In the genomic region with DNA sequence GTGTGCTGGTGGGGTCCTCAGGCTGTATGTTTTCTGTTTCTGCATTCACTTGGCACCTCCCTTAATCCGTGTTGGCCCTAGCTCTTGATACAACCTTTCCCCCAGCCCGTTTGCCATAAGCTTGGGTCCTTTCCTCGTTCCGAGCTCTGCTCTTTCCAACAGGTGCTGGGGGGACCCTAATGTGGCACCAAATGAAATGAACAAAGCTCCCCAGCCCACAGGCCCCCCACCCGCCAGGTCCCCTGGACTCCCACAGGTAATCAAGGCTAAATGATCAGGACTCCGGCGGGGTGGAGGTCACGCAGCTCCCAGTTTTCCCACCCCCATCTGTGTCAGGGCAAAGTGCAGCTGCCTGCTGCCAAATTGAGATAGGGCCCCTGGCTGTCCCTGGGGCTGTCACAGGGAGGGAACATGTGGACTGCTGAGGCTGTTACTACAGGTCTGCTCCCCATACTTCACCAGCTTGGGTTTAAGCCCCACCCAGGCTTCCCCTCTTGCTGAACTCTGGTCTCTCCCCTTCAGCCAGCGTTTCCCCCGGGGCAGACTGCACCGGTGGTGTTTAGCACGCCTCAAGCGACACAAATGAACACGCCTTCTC, we compare ENCODE assay signal across 8 mouse cellular contexts. TPM values are rescaled to one million over a fixed set of nuclear protein-coding genes. Genes with fewer than 3 reads are reported as not detected.
DNase-seq lines count a peak whose midpoint lies in the region; ATAC-seq and TF ChIP-seq lines count a peak whose summit lies in the region.

No protein-coding gene starts in this region.

- no peak for TF ChIP-seq RAD21 in MEL (IDR thresholded peaks at IDR 0.05; ENCODE audit: low read depth, low read length)

- no peak for ATAC-seq in embryonic facial prominence, embryonic 11.5 days (replicated peaks; ENCODE audit: insufficient number of reproducible peaks, low FRiP score, low TSS enrichment, low read depth)
- no peak for ATAC-seq in limb, embryonic 14.5 days (ENCODE audit: low FRiP score, low read depth)
- ATAC-seq in neural tube, embryonic 14.5 days (ENCODE audit: low read depth): no peak; the same call in 1 of the 2 replicates

- H3K9me3 ChIP-seq in MEL (replicated peaks; ENCODE audit: insufficient read depth, low read length): no peaks in the 10 kb centered on the region
- no peaks in the 10 kb centered on the region for H3K9me3 ChIP-seq in embryonic facial prominence, embryonic 11.5 days (replicated peaks; ENCODE audit: control insufficient read depth, low read length)
- no peaks in the 10 kb centered on the region for H3K9me3 ChIP-seq in hindbrain, embryonic 10.5 days
- no peaks in the 10 kb centered on the region for H3K9me3 ChIP-seq in limb, embryonic 14.5 days (ENCODE audit: control insufficient read depth, low read length)
- no peaks in the 10 kb centered on the region for H3K9me3 ChIP-seq in neural tube, embryonic 14.5 days (ENCODE audit: control insufficient read depth, low read length)

- H3K36me3 ChIP-seq in MEL (ENCODE audit: control insufficient read depth in 1 of 2, insufficient read depth in 2 of 2, low read length in 2 of 2): peaks cover 28 to 44% of the 10 kb centered on the region in 2 experiments
- peaks cover 12% of the 10 kb centered on the region for H3K36me3 ChIP-seq in embryonic facial prominence, embryonic 11.5 days (replicated peaks; ENCODE audit: control insufficient read depth, insufficient read depth, low read depth, low read length)
- peaks cover 51% of the 10 kb centered on the region for H3K36me3 ChIP-seq in hindbrain, embryonic 10.5 days
- peaks cover 47% of the 10 kb centered on the region for H3K36me3 ChIP-seq in limb, embryonic 14.5 days (ENCODE audit: control insufficient read depth, insufficient read depth, low read length)
- peaks cover 34% of the 10 kb centered on the region for H3K36me3 ChIP-seq in neural tube, embryonic 14.5 days (ENCODE audit: control insufficient read depth, insufficient read depth, low read length)

- peak overlapping the region; percentile 91 for H3K4me2 ChIP-seq in embryonic facial prominence, embryonic 11.5 days (ENCODE audit: low read depth, low read length)
- peak overlapping the region; percentile 83 for H3K4me2 ChIP-seq in limb, embryonic 14.5 days (replicated peaks; ENCODE audit: low read depth, low read length, severe bottlenecking)
- H3K4me2 ChIP-seq in neural tube, embryonic 14.5 days (ENCODE audit: low read depth, low read length): peak overlapping the region; percentile 96

- DNase-seq in 3T3-L1 (ENCODE audit: low read depth, low spot score) (peak; percentile 60), MEL (ENCODE audit: low read depth, low spot score) (peak; percentile 71)
- DNase-seq in embryonic facial prominence, embryonic 11.5 days (ENCODE audit: low spot score): no peak
- DNase-seq in hindbrain, embryonic 10.5 days (ENCODE audit: low spot score): peak; percentile 12
- DNase-seq in limb, embryonic 14.5 days (ENCODE audit: low spot score): no peak
- DNase-seq in right cerebral cortex, postnatal 25 days: no peak
- no peak for DNase-seq in urinary bladder, postnatal 25 days (ENCODE audit: low spot score)

- H3K9ac ChIP-seq in MEL (ENCODE audit: control insufficient read depth, low read depth, low read length, poor library complexity, severe bottlenecking): peak overlapping the region; percentile 99
- H3K9ac ChIP-seq in embryonic facial prominence, embryonic 11.5 days (replicated peaks; ENCODE audit: low read length): peak overlapping the region; percentile 97
- peak overlapping the region; percentile 95 for H3K9ac ChIP-seq in limb, embryonic 14.5 days (ENCODE audit: low read depth, low read length, severe bottlenecking)
- H3K9ac ChIP-seq in neural tube, embryonic 14.5 days (replicated peaks; ENCODE audit: low read depth, low read length): peak overlapping the region; percentile 98

- 8% methylated on average over 14 of the region's 14 CpGs for WGBS in embryonic facial prominence, embryonic 11.5 days
- 20% methylated on average over 14 of the region's 14 CpGs for WGBS in hindbrain, embryonic 10.5 days
- 4% methylated on average over 14 of the region's 14 CpGs for WGBS in limb, embryonic 14.5 days
- WGBS in neural tube, embryonic 14.5 days: 12% methylated on average over 14 of the region's 14 CpGs

- no peaks in the 10 kb centered on the region for H3K27me3 ChIP-seq in MEL (ENCODE audit: control insufficient read depth in 1 of 2, insufficient read depth in 2 of 2, low read length in 2 of 2)
- H3K27me3 ChIP-seq in embryonic facial prominence, embryonic 11.5 days (ENCODE audit: control insufficient read depth, insufficient read depth, low read length): no peaks in the 10 kb centered on the region
- H3K27me3 ChIP-seq in hindbrain, embryonic 10.5 days (ENCODE audit: insufficient read depth, poor library complexity, severe bottlenecking): no peaks in the 10 kb centered on the region
- H3K27me3 ChIP-seq in limb, embryonic 14.5 days (ENCODE audit: control insufficient read depth, insufficient read depth, low read length): no peaks in the 10 kb centered on the region
- no peaks in the 10 kb centered on the region for H3K27me3 ChIP-seq in neural tube, embryonic 14.5 days (ENCODE audit: control insufficient read depth, insufficient read depth, low read length)

- H3K27ac ChIP-seq in MEL (ENCODE audit: control insufficient read depth, low read depth, low read length): peak overlapping the region; percentile 77
- H3K27ac ChIP-seq in embryonic facial prominence, embryonic 11.5 days (replicated peaks; ENCODE audit: low read depth, low read length): peak overlapping the region; percentile 93
- peak overlapping the region; percentile 97 for H3K27ac ChIP-seq in hindbrain, embryonic 10.5 days
- peak overlapping the region; percentile 95 for H3K27ac ChIP-seq in limb, embryonic 14.5 days (replicated peaks; ENCODE audit: low read depth, low read length)
- peak overlapping the region; percentile 88; the same call in 1 of the 2 replicates for H3K27ac ChIP-seq in neural tube, embryonic 14.5 days (ENCODE audit: low read depth, low read length)

- H3K79me2 ChIP-seq in MEL (ENCODE audit: control insufficient read depth, insufficient read depth, low read length, poor library complexity): peaks cover 54% of the 10 kb centered on the region

- no peak for TF ChIP-seq CTCF in MEL (IDR thresholded peaks at IDR 0.05 in 2 of 3, conservative IDR thresholded peaks at IDR 0.05 in 1 of 3; ENCODE audit: control insufficient read depth in 1 of 3, insufficient read depth in 1 of 3, low read depth in 2 of 3, low read length in 3 of 3, poor library complexity in 1 of 3, severe bottlenecking in 1 of 3)

- 0 out of 4 replicates have a peak, but pooled peaks of 1 of the 2 experiments have one; percentile 22 for TF ChIP-seq EP300 in MEL (IDR thresholded peaks at IDR 0.05; ENCODE audit: low read depth in 1 of 2, low read length in 2 of 2)

- H3K4me3 ChIP-seq in MEL (ENCODE audit: control insufficient read depth in 1 of 2, insufficient read depth in 1 of 2, low read depth in 2 of 2, low read length in 2 of 2): peak overlapping the region; percentile 97 to 98
- H3K4me3 ChIP-seq in embryonic facial prominence, embryonic 11.5 days (ENCODE audit: low read depth, low read length): peak overlapping the region; percentile 80
- peak overlapping the region; percentile 89 for H3K4me3 ChIP-seq in hindbrain, embryonic 10.5 days
- peak overlapping the region; percentile 96 for H3K4me3 ChIP-seq in limb, embryonic 14.5 days (replicated peaks; ENCODE audit: low read length)
- peak overlapping the region; percentile 94 for H3K4me3 ChIP-seq in neural tube, embryonic 14.5 days (ENCODE audit: low read depth, low read length)

- peaks cover 11 to 34% of the 10 kb centered on the region in 2 experiments for H3K4me1 ChIP-seq in MEL (ENCODE audit: control insufficient read depth in 1 of 2, insufficient read depth in 2 of 2, low read length in 2 of 2)
- H3K4me1 ChIP-seq in embryonic facial prominence, embryonic 11.5 days (ENCODE audit: control insufficient read depth, insufficient read depth, low read length): peaks cover 7% of the 10 kb centered on the region
- H3K4me1 ChIP-seq in hindbrain, embryonic 10.5 days (replicated peaks): peaks cover 25% of the 10 kb centered on the region
- peaks cover 17% of the 10 kb centered on the region for H3K4me1 ChIP-seq in limb, embryonic 14.5 days (ENCODE audit: control insufficient read depth, insufficient read depth, low read length)
- peaks cover 13% of the 10 kb centered on the region for H3K4me1 ChIP-seq in neural tube, embryonic 14.5 days (ENCODE audit: control insufficient read depth, insufficient read depth, low read length)

- TF ChIP-seq POLR2A in MEL (IDR thresholded peaks at IDR 0.05; ENCODE audit: control insufficient read depth in 1 of 2, insufficient read depth in 1 of 2, low read depth in 1 of 2, low read length in 2 of 2, poor library complexity in 1 of 2): peak in 1 of 2 experiments; percentile 36; a peak in 1 of 4 replicates
- TF ChIP-seq POLR2A in limb, embryonic 14.5 days (IDR thresholded peaks at IDR 0.05; ENCODE audit: borderline replicate concordance, extremely low read depth, insufficient read depth, insufficient read length): no peak

RNA-seq across cellular contexts. Expression of gene Eif4g1, which starts 5.7 kb away (rescaled TPM):
- total RNA-seq in MEL (2012; rRNA removed): 409 and 425 TPM in 2 replicates
- polyA plus RNA-seq in MEL (2012; ENCODE audit: insufficient read depth in 1 of 2, insufficient read length in 2 of 2, low read depth in 1 of 2, low replicate concordance in 2 of 2, missing spikeins in 1 of 2): 100 to 1,000 TPM; 327 to 436 TPM
- polyA plus RNA-seq in embryonic facial prominence, embryonic 11.5 days (2014; fragmentation: Nextera tagmentation; extraction: Ambion mirVana): 156 TPM in 2 replicates
- polyA plus RNA-seq in hindbrain, embryonic 10.5 days (2016; fragmentation: Nextera tagmentation; extraction: Ambion mirVana): 181 and 224 TPM in 2 replicates
- polyA plus RNA-seq in limb, embryonic 14.5 days (2012; rRNA removed): 299 and 374 TPM in 2 replicates
- polyA plus RNA-seq in limb, embryonic 14.5 days (2014; fragmentation: Nextera tagmentation; extraction: Ambion mirVana): 148 and 161 TPM in 2 replicates
- 112 and 134 TPM in 2 replicates for polyA plus RNA-seq in neural tube, embryonic 14.5 days (2014; fragmentation: Nextera tagmentation; extraction: Ambion mirVana)

RNA-seq across cellular contexts. Expression of gene Fam131a, which starts 19.2 kb away (rescaled TPM):
- total RNA-seq in MEL (2012; rRNA removed): not detected in 2 replicates
- not detected for polyA plus RNA-seq in MEL (2012; ENCODE audit: insufficient read depth in 1 of 2, insufficient read length in 2 of 2, low read depth in 1 of 2, low replicate concordance in 2 of 2, missing spikeins in 1 of 2)
- polyA plus RNA-seq in embryonic facial prominence, embryonic 11.5 days (2014; fragmentation: Nextera tagmentation; extraction: Ambion mirVana): 3.9 and 4.4 TPM in 2 replicates
- polyA plus RNA-seq in hindbrain, embryonic 10.5 days (2016; fragmentation: Nextera tagmentation; extraction: Ambion mirVana): 6.7 and 9.4 TPM in 2 replicates
- 15.6 and 21.3 TPM in 2 replicates for polyA plus RNA-seq in limb, embryonic 14.5 days (2012; rRNA removed)
- polyA plus RNA-seq in limb, embryonic 14.5 days (2014; fragmentation: Nextera tagmentation; extraction: Ambion mirVana): 10.3 and 11.0 TPM in 2 replicates
- 42.5 and 48.2 TPM in 2 replicates for polyA plus RNA-seq in neural tube, embryonic 14.5 days (2014; fragmentation: Nextera tagmentation; extraction: Ambion mirVana)

RNA-seq across cellular contexts. Expression of gene Psmd2, which starts 22.4 kb away (rescaled TPM):
- total RNA-seq in MEL (2012; rRNA removed): 262 and 323 TPM in 2 replicates
- polyA plus RNA-seq in MEL (2012; ENCODE audit: insufficient read depth in 1 of 2, insufficient read length in 2 of 2, low read depth in 1 of 2, low replicate concordance in 2 of 2, missing spikeins in 1 of 2): 100 to 1,000 TPM in 1 of 2 experiments, 10 to 100 TPM in 1; 81.9 to 432 TPM
- polyA plus RNA-seq in embryonic facial prominence, embryonic 11.5 days (2014; fragmentation: Nextera tagmentation; extraction: Ambion mirVana): 500 and 501 TPM in 2 replicates
- 466 and 503 TPM in 2 replicates for polyA plus RNA-seq in hindbrain, embryonic 10.5 days (2016; fragmentation: Nextera tagmentation; extraction: Ambion mirVana)
- polyA plus RNA-seq in limb, embryonic 14.5 days (2012; rRNA removed): 156 and 180 TPM in 2 replicates
- 270 and 298 TPM in 2 replicates for polyA plus RNA-seq in limb, embryonic 14.5 days (2014; fragmentation: Nextera tagmentation; extraction: Ambion mirVana)
- 314 and 366 TPM in 2 replicates for polyA plus RNA-seq in neural tube, embryonic 14.5 days (2014; fragmentation: Nextera tagmentation; extraction: Ambion mirVana)

RNA-seq across cellular contexts. Expression of gene Polr2h, which starts 43.7 kb away (rescaled TPM):
- total RNA-seq in MEL (2012; rRNA removed): 174 and 180 TPM in 2 replicates
- 10 to 100 TPM in 1 of 2 experiments, not detected in 1; 95.4 TPM for polyA plus RNA-seq in MEL (2012; ENCODE audit: insufficient read depth in 1 of 2, insufficient read length in 2 of 2, low read depth in 1 of 2, low replicate concordance in 2 of 2, missing spikeins in 1 of 2)
- polyA plus RNA-seq in embryonic facial prominence, embryonic 11.5 days (2014; fragmentation: Nextera tagmentation; extraction: Ambion mirVana): 120 and 124 TPM in 2 replicates
- polyA plus RNA-seq in hindbrain, embryonic 10.5 days (2016; fragmentation: Nextera tagmentation; extraction: Ambion mirVana): 114 and 140 TPM in 2 replicates
- polyA plus RNA-seq in limb, embryonic 14.5 days (2012; rRNA removed): 65.1 and 77.0 TPM in 2 replicates
- polyA plus RNA-seq in limb, embryonic 14.5 days (2014; fragmentation: Nextera tagmentation; extraction: Ambion mirVana): 112 and 121 TPM in 2 replicates
- polyA plus RNA-seq in neural tube, embryonic 14.5 days (2014; fragmentation: Nextera tagmentation; extraction: Ambion mirVana): 91.4 and 100 TPM in 2 replicates

RNA-seq across cellular contexts. Expression of gene Clcn2, which starts 43.7 kb away (rescaled TPM):
- 3.6 and 5.4 TPM in 2 replicates for total RNA-seq in MEL (2012; rRNA removed)
- polyA plus RNA-seq in MEL (2012; ENCODE audit: insufficient read depth in 1 of 2, insufficient read length in 2 of 2, low read depth in 1 of 2, low replicate concordance in 2 of 2, missing spikeins in 1 of 2): 1 to 10 TPM in 1 of 2 experiments, not detected in 1; 9.4 TPM
- polyA plus RNA-seq in embryonic facial prominence, embryonic 11.5 days (2014; fragmentation: Nextera tagmentation; extraction: Ambion mirVana): 13.0 and 14.8 TPM in 2 replicates
- 15.5 and 22.1 TPM in 2 replicates for polyA plus RNA-seq in hindbrain, embryonic 10.5 days (2016; fragmentation: Nextera tagmentation; extraction: Ambion mirVana)
- polyA plus RNA-seq in limb, embryonic 14.5 days (2012; rRNA removed): 72.9 and 102 TPM in 2 replicates
- 17.1 and 21.6 TPM in 2 replicates for polyA plus RNA-seq in limb, embryonic 14.5 days (2014; fragmentation: Nextera tagmentation; extraction: Ambion mirVana)
- 30.7 and 31.3 TPM in 2 replicates for polyA plus RNA-seq in neural tube, embryonic 14.5 days (2014; fragmentation: Nextera tagmentation; extraction: Ambion mirVana)

Comparison
In these comparisons a context has a peak if more than half of its experiments do, and no peak if none do; other contexts are left out.
1. DNase-seq: peak in 3T3-L1 (single experiment), MEL (single experiment) and hindbrain, embryonic 10.5 days (single experiment); none in embryonic facial prominence, embryonic 11.5 days (single experiment), limb, embryonic 14.5 days (single experiment), right cerebral cortex, postnatal 25 days (single experiment) and urinary bladder, postnatal 25 days (single experiment).
2. Peak in every context shown above with its lines, with median percentiles within 50 percentile points of each other: H3K27ac ChIP-seq, H3K4me3 ChIP-seq, H3K9ac ChIP-seq and H3K4me2 ChIP-seq.